22 mouse cellular contexts compared by ENCODE assay signal in the genomic region with DNA sequence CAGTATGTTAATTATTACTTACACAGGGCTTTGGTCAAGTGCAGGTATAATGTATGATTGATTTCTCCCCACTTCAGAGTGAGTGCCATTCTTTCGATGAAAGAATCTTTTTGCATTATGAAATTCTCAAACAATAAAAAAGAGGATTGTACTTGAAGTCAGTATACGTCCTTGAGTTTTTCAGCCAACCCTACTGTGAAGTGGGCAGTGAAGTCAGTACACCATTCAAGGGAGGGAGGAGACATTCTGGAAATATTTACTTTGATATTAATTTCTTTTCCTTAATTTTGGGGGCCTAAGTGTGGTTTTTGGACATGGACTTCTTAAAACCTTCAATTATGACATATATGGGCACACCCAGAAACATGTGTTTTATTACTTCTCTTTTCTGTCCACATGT.
A peak's percentile ranks its signal among the peaks of the same experiment; 100 is the strongest.
DNase-seq lines count a peak whose midpoint lies in the region; ATAC-seq and TF ChIP-seq lines count a peak whose summit lies in the region.
"Had no signal": no experiment of that assay in that cellular context is flagged by ENCODE, and none has a peak within 500 bp of the region (broad histone marks: within the 10 kb centered on the region; RNA-seq: fewer than 3 reads in every experiment).

No protein-coding gene starts in this region.

- ATAC-seq in lung, embryonic 15.5 days (ENCODE audit: borderline replicate concordance, extremely low read depth, low FRiP score, low TSS enrichment) = no peak
- peak; percentile 66 for ATAC-seq in lung, postnatal 0 days
- no peak for ATAC-seq in midbrain, embryonic 11.5 days (ENCODE audit: low FRiP score)
- ATAC-seq in midbrain, embryonic 14.5 days (ENCODE audit: low FRiP score, low TSS enrichment) = no peak
- ATAC-seq: activated CD4-positive, CD25-positive, alpha-beta regulatory T cell, adult 4 months; CD4-positive, CD25-positive, alpha-beta regulatory T cell, adult 4 months; forebrain, embryonic 13.5 days; forebrain, embryonic 15.5 days; Patski had no signal

- TF ChIP-seq CTCF in lung, postnatal 0 days (IDR thresholded peaks at IDR 0.05) = no peak

- H3K27me3 ChIP-seq in lung, embryonic 15.5 days = no peaks in the 10 kb centered on the region
- H3K27me3 ChIP-seq in lung, postnatal 0 days (replicated peaks; ENCODE audit: insufficient read depth, low read length) = no peaks in the 10 kb centered on the region
- H3K27me3 ChIP-seq in midbrain, embryonic 11.5 days (ENCODE audit: control insufficient read depth, insufficient read depth, low read length) = no peaks in the 10 kb centered on the region
- H3K27me3 ChIP-seq in midbrain, embryonic 14.5 days (ENCODE audit: control insufficient read depth, insufficient read depth, low read length) = no peaks in the 10 kb centered on the region
- H3K27me3 ChIP-seq: CH12.LX; embryonic facial prominence, embryonic 12.5 days; forebrain, embryonic 13.5 days; forebrain, embryonic 15.5 days; Patski had no signal

- TF ChIP-seq EP300 in lung, postnatal 0 days (IDR thresholded peaks at IDR 0.05) = no peak

- no peak for DNase-seq in lung, postnatal 4 days
- peak; percentile 24 for DNase-seq in lung, postnatal 0 days (ENCODE audit: low spot score)
- DNase-seq in lung, postnatal 14 days = no peak
- peak; percentile 73 for DNase-seq in midbrain, embryonic 11.5 days (ENCODE audit: low spot score, missing footprints)
- no peak for DNase-seq in midbrain, embryonic 14.5 days
- DNase-seq: adrenal gland, postnatal 36 days; B cell, adult 2 months; cerebellum, adult 11-12 months; cerebellum, adult 2 months; cerebellum, adult 9-10 months; cerebellum, postnatal 10 days; cerebellum, postnatal 25 days had no signal

- H3K4me2 ChIP-seq in lung, embryonic 15.5 days = no peak overlapping the region
- H3K4me2 ChIP-seq in lung, postnatal 0 days (replicated peaks; ENCODE audit: low read depth, low read length) = no peak overlapping the region
- no peak overlapping the region for H3K4me2 ChIP-seq in midbrain, embryonic 11.5 days
- H3K4me2 ChIP-seq in midbrain, embryonic 14.5 days (ENCODE audit: low read length) = no peak overlapping the region
- H3K4me2 ChIP-seq: embryonic facial prominence, embryonic 12.5 days; forebrain, embryonic 13.5 days; forebrain, embryonic 15.5 days had no signal

- no peaks in the 10 kb centered on the region for H3K36me3 ChIP-seq in lung, embryonic 15.5 days
- H3K36me3 ChIP-seq in lung, postnatal 0 days (ENCODE audit: insufficient read depth, low read length) = no peaks in the 10 kb centered on the region
- H3K36me3 ChIP-seq in midbrain, embryonic 11.5 days (ENCODE audit: control insufficient read depth, insufficient read depth, low read length) = no peaks in the 10 kb centered on the region
- no peaks in the 10 kb centered on the region for H3K36me3 ChIP-seq in midbrain, embryonic 14.5 days (ENCODE audit: control insufficient read depth, insufficient read depth, low read length)
- H3K36me3 ChIP-seq: embryonic facial prominence, embryonic 10.5 days; embryonic facial prominence, embryonic 12.5 days; forebrain, embryonic 15.5 days; G1E had no signal

- H3K4me3 ChIP-seq in lung, embryonic 15.5 days = no peak overlapping the region
- no peak overlapping the region for H3K4me3 ChIP-seq in lung, postnatal 0 days (ENCODE audit: low read depth, low read length)
- no peak overlapping the region for H3K4me3 ChIP-seq in midbrain, embryonic 11.5 days (ENCODE audit: low read depth, low read length)
- no peak overlapping the region for H3K4me3 ChIP-seq in midbrain, embryonic 14.5 days (replicated peaks; ENCODE audit: low read depth, low read length)
- H3K4me3 ChIP-seq: embryonic facial prominence, embryonic 10.5 days; embryonic facial prominence, embryonic 12.5 days; forebrain, embryonic 13.5 days; forebrain, embryonic 15.5 days had no signal

- H3K9me3 ChIP-seq in lung, embryonic 15.5 days = no peaks in the 10 kb centered on the region
- no peaks in the 10 kb centered on the region for H3K9me3 ChIP-seq in lung, postnatal 0 days (ENCODE audit: low read length)
- H3K9me3 ChIP-seq in midbrain, embryonic 11.5 days (ENCODE audit: control insufficient read depth, low read length) = no peaks in the 10 kb centered on the region
- no peaks in the 10 kb centered on the region for H3K9me3 ChIP-seq in midbrain, embryonic 14.5 days (ENCODE audit: control insufficient read depth, low read length)
- H3K9me3 ChIP-seq: embryonic facial prominence, embryonic 10.5 days; embryonic facial prominence, embryonic 12.5 days; forebrain, embryonic 13.5 days; forebrain, embryonic 15.5 days; G1E had no signal

- 64% methylated on average over 2 of the region's 2 CpGs for WGBS in lung, embryonic 15.5 days
- 48% methylated on average over 2 of the region's 2 CpGs for WGBS in lung, postnatal 0 days
- WGBS in midbrain, embryonic 11.5 days = 91% methylated on average over 2 of the region's 2 CpGs
- WGBS in midbrain, embryonic 14.5 days = 77% methylated on average over 2 of the region's 2 CpGs

- no peak overlapping the region for H3K9ac ChIP-seq in lung, embryonic 15.5 days
- no peak overlapping the region for H3K9ac ChIP-seq in lung, postnatal 0 days (replicated peaks; ENCODE audit: low read depth)
- no peak overlapping the region for H3K9ac ChIP-seq in midbrain, embryonic 11.5 days (ENCODE audit: low read length)
- H3K9ac ChIP-seq in midbrain, embryonic 14.5 days (replicated peaks; ENCODE audit: low read length) = no peak overlapping the region
- H3K9ac ChIP-seq: embryonic facial prominence, embryonic 12.5 days; forebrain, embryonic 13.5 days; forebrain, embryonic 15.5 days had no signal

- H3K27ac ChIP-seq in lung, embryonic 15.5 days = peak overlapping the region; percentile 37; the same call in 1 of the 2 replicates
- H3K27ac ChIP-seq in lung, postnatal 0 days (ENCODE audit: low read length) = no peak overlapping the region
- H3K27ac ChIP-seq in midbrain, embryonic 11.5 days (ENCODE audit: low read depth, low read length) = no peak overlapping the region
- H3K27ac ChIP-seq in midbrain, embryonic 14.5 days (replicated peaks; ENCODE audit: low read depth, low read length) = no peak overlapping the region
- H3K27ac ChIP-seq: embryonic facial prominence, embryonic 10.5 days; embryonic facial prominence, embryonic 12.5 days; forebrain, embryonic 13.5 days; forebrain, embryonic 15.5 days had no signal

- H3K4me1 ChIP-seq in lung, embryonic 15.5 days = 0 out of 2 replicates have a peak, but pooled peaks cover 4% of the 10 kb centered on the region
- no peaks in the 10 kb centered on the region for H3K4me1 ChIP-seq in lung, postnatal 0 days (ENCODE audit: insufficient read depth, low read depth, low read length)
- H3K4me1 ChIP-seq in midbrain, embryonic 11.5 days (ENCODE audit: control insufficient read depth, insufficient read depth, low read length) = no peaks in the 10 kb centered on the region
- H3K4me1 ChIP-seq in midbrain, embryonic 14.5 days (ENCODE audit: control insufficient read depth, insufficient read depth, low read length) = no peaks in the 10 kb centered on the region
- H3K4me1 ChIP-seq: forebrain, embryonic 13.5 days; forebrain, embryonic 15.5 days had no signal

Comparison
In these comparisons a context has a peak if more than half of its experiments do, and no peak if none do; other contexts are left out.
1. DNase-seq: peak in lung, postnatal 0 days (single experiment) and midbrain, embryonic 11.5 days (single experiment); none in lung, postnatal 4 days (0 of 2), lung, postnatal 14 days (single experiment) and midbrain, embryonic 14.5 days (single experiment).